Mouse (Mus musculus) urinary bladder, postnatal 0 days (tissue): ENCODE measurements around the gene Igfbp7. TPM values are rescaled to one million over a fixed set of nuclear protein-coding genes. Genes with fewer than 3 reads are reported as not detected.

Experiments used
- polyA plus RNA-seq: library from polyadenylated mRNA; unstranded; fragments of >200 nt; fragmentation: Nextera tagmentation; extraction: Ambion mirVana; gene quantifications from 2 replicates; pipeline ENCODE4 v1.2.1, GENCODE M21; 2015

The Igfbp7 gene
- polyA plus RNA-seq, result 980 and 986 TPM in 2 replicates

GRCm38 (mm10) chr5:77407341-77408298, at the start of gene Igfbp7:
Igfbp7 (minus strand) TSS chr5:77408041.

GRCm38 (mm10) chr5:77309924-77310772, 97.7 kb downstream of the Igfbp7 start, which contains the start of the genes Noa1 and Polr2b:
Noa1 (minus strand) TSS chr5:77310084.
Polr2b (plus strand) TSS chr5:77310147.

Other genes with a start within 250 kb of the Igfbp7 start
- gene Spink2, start 196.6 kb downstream of the Igfbp7 start, polyA plus RNA-seq, result 2.7 and 4.8 TPM in 2 replicates
- 14.6 and 16.4 TPM in 2 replicates for gene Rest, start 142.6 kb downstream of the Igfbp7 start, polyA plus RNA-seq
- 12.6 and 15.5 TPM in 2 replicates for gene Noa1, start 98.0 kb downstream of the Igfbp7 start, polyA plus RNA-seq
- gene Polr2b, start 97.9 kb downstream of the Igfbp7 start, polyA plus RNA-seq, result 23.9 and 24.7 TPM in 2 replicates